ENCODE assay signal across 15 mouse cellular contexts in genomic region chr16:35570627-35571026, GRCm38 (mm10). TPM values are rescaled to one million over a fixed set of nuclear protein-coding genes. Genes with fewer than 3 reads are reported as not detected.
DNase-seq lines count a peak whose midpoint lies in the region; ATAC-seq and TF ChIP-seq lines count a peak whose summit lies in the region.
"Had no signal": no experiment of that assay in that cellular context is flagged by ENCODE, and none has a peak within 500 bp of the region (broad histone marks: within the 10 kb centered on the region; RNA-seq: fewer than 3 reads in every experiment).

No protein-coding gene starts in this region.

- no peaks in the 10 kb centered on the region for H3K36me3 ChIP-seq in forebrain, postnatal 0 days (ENCODE audit: insufficient read depth)
- H3K36me3 ChIP-seq in midbrain, embryonic 14.5 days (ENCODE audit: control insufficient read depth, insufficient read depth, low read length), result no peaks in the 10 kb centered on the region
- H3K36me3 ChIP-seq: limb, embryonic 10.5 days had no signal

- H3K27me3 ChIP-seq in forebrain, postnatal 0 days (ENCODE audit: insufficient read depth, low read length), result no peaks in the 10 kb centered on the region
- no peaks in the 10 kb centered on the region for H3K27me3 ChIP-seq in midbrain, embryonic 14.5 days (ENCODE audit: control insufficient read depth, insufficient read depth, low read length)

- 0 out of 2 replicates have a peak overlapping the region, but pooled peaks have one; percentile 22 for H3K9ac ChIP-seq in forebrain, postnatal 0 days
- H3K9ac ChIP-seq in midbrain, embryonic 14.5 days (replicated peaks; ENCODE audit: low read length), result no peak overlapping the region
- H3K9ac ChIP-seq: liver, embryonic 14.5 days had no signal

- 0 out of 2 replicates have a peak, but pooled peaks cover 6% of the 10 kb centered on the region for H3K4me1 ChIP-seq in forebrain, postnatal 0 days (ENCODE audit: insufficient read depth)
- peaks cover 39% of the 10 kb centered on the region for H3K4me1 ChIP-seq in midbrain, embryonic 14.5 days (ENCODE audit: control insufficient read depth, insufficient read depth, low read length)

- no peak for TF ChIP-seq CTCF in layer of hippocampus, adult 2 months (conservative IDR thresholded peaks at IDR 0.05)
- no peak for TF ChIP-seq CTCF in brain, embryonic 14.5 days (IDR thresholded peaks at IDR 0.05; ENCODE audit: borderline replicate concordance, extremely low read depth, insufficient read depth, insufficient read length)
- no peak for TF ChIP-seq CTCF in forebrain, postnatal 0 days (IDR thresholded peaks at IDR 0.05; ENCODE audit: low read depth)

- DNase-seq in layer of hippocampus, adult 2 months (ENCODE audit: low spot score in 2 of 2), result no peak
- no peak for DNase-seq in layer of hippocampus, adult 11-12 months (ENCODE audit: low spot score)
- peak; percentile 81 for DNase-seq in brain, embryonic 14.5 days (ENCODE audit: low read depth)
- DNase-seq in forebrain, postnatal 0 days, result peak; percentile 73
- peak; percentile 59 for DNase-seq in midbrain, embryonic 14.5 days
- no peak for DNase-seq in layer of hippocampus, postnatal 14 days (ENCODE audit: low spot score in 2 of 2)
- DNase-seq: adrenal gland, postnatal 36 days; cerebellum, adult 11 months had no signal

- peak overlapping the region; percentile 33 for H3K4me3 ChIP-seq in layer of hippocampus, adult 2 months
- H3K4me3 ChIP-seq in forebrain, postnatal 0 days (ENCODE audit: low read depth, low read length), result peak overlapping the region; percentile 7; the same call in 1 of the 2 replicates
- no peak overlapping the region for H3K4me3 ChIP-seq in midbrain, embryonic 14.5 days (replicated peaks; ENCODE audit: low read depth, low read length)
- H3K4me3 ChIP-seq: limb, embryonic 10.5 days had no signal

- no peak for TF ChIP-seq POLR2A in brain, embryonic 14.5 days (IDR thresholded peaks at IDR 0.05; ENCODE audit: borderline replicate concordance, extremely low read depth, insufficient read depth, insufficient read length, poor library complexity, severe bottlenecking)

- H3K4me2 ChIP-seq in forebrain, postnatal 0 days (ENCODE audit: low read depth), result peak overlapping the region; percentile 30
- H3K4me2 ChIP-seq in midbrain, embryonic 14.5 days (ENCODE audit: low read length), result peak overlapping the region; percentile 27

- no peaks in the 10 kb centered on the region for H3K9me3 ChIP-seq in forebrain, postnatal 0 days (ENCODE audit: low read length)
- H3K9me3 ChIP-seq in midbrain, embryonic 14.5 days (ENCODE audit: control insufficient read depth, low read length), result no peaks in the 10 kb centered on the region
- H3K9me3 ChIP-seq: limb, embryonic 10.5 days had no signal

- peak; percentile 88 for ATAC-seq in forebrain, postnatal 0 days
- ATAC-seq in midbrain, embryonic 14.5 days (ENCODE audit: low FRiP score, low TSS enrichment), result no peak
- no peak for ATAC-seq in erythroblast, adult 5-6 weeks (replicated peaks; ENCODE audit: low FRiP score, poor library complexity, severe bottlenecking)
- ATAC-seq: intestine, postnatal 0 days had no signal

- WGBS in forebrain, postnatal 0 days, result 39% methylated on average over 12 of the region's 12 CpGs
- 15% methylated on average over 12 of the region's 12 CpGs for WGBS in midbrain, embryonic 14.5 days

- H3K27ac ChIP-seq in layer of hippocampus, adult 2 months, result no peak overlapping the region
- H3K27ac ChIP-seq in forebrain, postnatal 0 days (ENCODE audit: low read depth, low read length), result no peak overlapping the region
- no peak overlapping the region; the same call in 1 of the 2 replicates for H3K27ac ChIP-seq in midbrain, embryonic 14.5 days (replicated peaks; ENCODE audit: low read depth, low read length)
- H3K27ac ChIP-seq: limb, embryonic 10.5 days; liver, embryonic 14.5 days; stomach, postnatal 0 days had no signal

RNA-seq across cellular contexts. Expression of gene Sema5b, which starts 29.7 kb away (rescaled TPM):
- 10 to 100 TPM; 18.3 to 19.7 TPM for total RNA-seq in layer of hippocampus, adult 2 months (2021)
- polyA plus RNA-seq in brain, embryonic 14.5 days (2012; rRNA removed), result 68.2 and 68.8 TPM in 2 replicates
- total RNA-seq in forebrain, postnatal 0 days (2014; rRNA removed), result 18.4 and 30.1 TPM in 2 replicates
- polyA plus RNA-seq in forebrain, postnatal 0 days (2015; fragmentation: Nextera tagmentation; extraction: Ambion mirVana), result 6.3 and 12.8 TPM in 2 replicates
- 18.4 and 20.0 TPM in 2 replicates for polyA plus RNA-seq in midbrain, embryonic 14.5 days (2014; fragmentation: Nextera tagmentation; extraction: Ambion mirVana)
- 10 to 100 TPM; 20.7 to 21.7 TPM for total RNA-seq in layer of hippocampus, postnatal 14 days (2021)
- total RNA-seq in erythroblast, adult 5-6 weeks (2015; ENCODE audit: low replicate concordance), result not detected in 2 replicates
- total RNA-seq in erythroblast, adult 5-6 weeks (2017; ENCODE audit: low replicate concordance), result not detected in 2 replicates
- total RNA-seq: common myeloid progenitor, adult 5-6 weeks; monocyte, adult 5-6 weeks had no signal

Comparison
In these comparisons a context has a peak if more than half of its experiments do, and no peak if none do; other contexts are left out.
1. DNase-seq: peak in brain, embryonic 14.5 days (single experiment), forebrain, postnatal 0 days (single experiment) and midbrain, embryonic 14.5 days (single experiment); none in layer of hippocampus, adult 2 months (0 of 2), layer of hippocampus, adult 11-12 months (single experiment) and layer of hippocampus, postnatal 14 days (0 of 2).
2. RNA of gene Sema5b, which starts 29.7 kb away (total RNA-seq): 18.4 to 30.1 TPM in forebrain, postnatal 0 days, 20.7 to 21.7 TPM in layer of hippocampus, postnatal 14 days and 18.3 to 19.7 TPM in layer of hippocampus, adult 2 months; not detected in erythroblast, adult 5-6 weeks; every median in the first group is over 10 times any median in the second.